Mouse (Mus musculus) limb, embryonic 13.5 days (tissue): Measurements from ENCODE around the gene Nt5c. TPM values are rescaled to one million over a fixed set of nuclear protein-coding genes. Genes with fewer than 3 reads are reported as not detected.
A peak's percentile ranks its signal among the peaks of the same experiment; 100 is the strongest.

ENCODE experiments used
- ATAC-seq: fragments of 200-750 bp; cut with Nextera tagmentation; 2 replicates; pipeline ENCODE4 v1.8.0; 2017; ENCODE audit warnings: low read depth, moderate number of reproducible peaks, moderate TSS enrichment; ENCODE audit not compliant: low FRiP score
- H3K27ac ChIP-seq: fragments of 300-500 bp; sonication (generic); 2 replicates; pipeline ENCODE4 v1.5.1; 2015; ENCODE audit warnings: inconsistent platforms, mild to moderate bottlenecking, moderate library complexity
- H3K27me3 ChIP-seq: fragments of 300-500 bp; sonication (generic); 2 replicates; pipeline ENCODE4 v1.6.1; 2015; ENCODE audit warnings: mild to moderate bottlenecking, inconsistent platforms
- H3K36me3 ChIP-seq: fragments of 300-500 bp; sonication (generic); 2 replicates; pipeline ENCODE4 v1.6.1; 2015; ENCODE audit warnings: inconsistent platforms, mild to moderate bottlenecking, moderate library complexity
- H3K4me1 ChIP-seq: fragments of 300-500 bp; sonication (generic); 2 replicates; pipeline ENCODE4 v1.6.1; 2015; ENCODE audit warnings: inconsistent platforms
- H3K4me2 ChIP-seq: fragments of 300-500 bp; sonication (generic); replicated peaks from 2 replicates; pipeline ENCODE4 v1.6.1; 2015; ENCODE audit warnings: inconsistent platforms, mild to moderate bottlenecking, moderate library complexity
- H3K4me3 ChIP-seq: fragments of 300-500 bp; sonication (generic); 2 replicates; pipeline ENCODE4 v1.5.1; 2015; ENCODE audit warnings: moderate library complexity, mild to moderate bottlenecking, inconsistent platforms
- H3K9ac ChIP-seq: fragments of 300-500 bp; sonication (generic); 2 replicates; pipeline ENCODE4 v1.6.1; 2015; ENCODE audit warnings: mild to moderate bottlenecking, inconsistent platforms
- H3K9me3 ChIP-seq: fragments of 300-500 bp; sonication (generic); 2 replicates; pipeline ENCODE4 v1.6.1; 2016; ENCODE audit warnings: inconsistent platforms
- WGBS: fragments of 180-500 bp; shearing (Covaris S2); methylation state at CpG from one replicate; pipeline ENCODE4 v1.1.7; 2015; 5-methylcytosine and 5-hydroxymethylcytosine counted together
- microRNA-seq: library from miRNA; unstranded; fragments of <30 nt; microRNA quantifications from one replicate; pipeline ENCODE4, GENCODE M21; 2016
- polyA plus RNA-seq: library from polyadenylated mRNA; unstranded; fragments of >200 nt; fragmentation: Nextera tagmentation; extraction: Ambion mirVana; gene quantifications from 2 replicates; pipeline ENCODE4 v1.2.1, GENCODE M21; 2015

The Nt5c gene
- polyA plus RNA-seq, 1 experiment from 2014 or later = 65.4 TPM

DNA sequence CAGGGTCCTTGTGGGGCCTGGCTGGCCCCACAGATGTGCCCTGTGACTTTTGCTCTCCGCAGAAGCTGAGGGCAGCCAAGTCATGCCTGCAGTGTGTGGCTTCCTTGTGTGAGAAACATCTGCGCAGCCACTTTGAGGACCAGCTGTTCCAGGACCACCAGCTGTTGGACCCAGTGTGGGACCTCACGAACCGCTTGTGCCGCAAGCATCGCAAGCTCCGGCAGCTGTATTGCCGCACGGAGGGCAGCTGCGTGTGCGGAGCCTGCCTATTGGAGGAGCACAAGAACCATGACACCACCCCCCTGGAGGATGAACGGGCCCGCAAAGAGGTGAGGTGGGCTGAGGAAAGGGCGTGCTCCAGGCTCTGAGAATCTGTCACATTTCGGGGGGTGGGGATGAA, 50.2 kb downstream of the Nt5c start:
- Histone ChIP-seq H3K9ac (no peak overlapping the region), H3K9me3 (peaks cover 4% of the 10 kb centered on the region; the same call in 1 of the 2 replicates), H3K4me1 (no peaks in the 10 kb centered on the region), H3K27me3 (no peaks in the 10 kb centered on the region), H3K36me3 (no peaks in the 10 kb centered on the region), H3K4me3 (no peak overlapping the region), H3K27ac (no peak overlapping the region), H3K4me2 (peak overlapping the region; percentile 16; the same call in 1 of the 2 replicates)
- ATAC-seq = no peak
- 40% methylated on average over 15 of the region's 15 CpGs for WGBS

Small RNA genes within 50 kb of the gene (microRNA-seq; reads per million reads assigned to microRNA genes)
- gene Mir3968 = 0.87 reads per million

Other genes with a start within 250 kb of the Nt5c start
- 0.05 and 0.09 TPM in 2 replicates for gene Grin2c, start 224.6 kb downstream of the Nt5c start, polyA plus RNA-seq
- gene Fdxr, start 214.8 kb downstream of the Nt5c start, polyA plus RNA-seq = 15.3 and 16.0 TPM in 2 replicates
- 0.09 and 0.15 TPM in 2 replicates for gene Fads6, start 194.2 kb downstream of the Nt5c start, polyA plus RNA-seq
- 0.11 TPM in 1 of 2 replicates, not detected in the other for gene Otop2, start 184.7 kb downstream of the Nt5c start, polyA plus RNA-seq
- gene Ush1g, start 169.8 kb downstream of the Nt5c start, polyA plus RNA-seq = not detected in 2 replicates
- not detected in 2 replicates for gene Otop3, start 157.1 kb downstream of the Nt5c start, polyA plus RNA-seq
- 2.4 and 3.2 TPM in 2 replicates for gene Hid1, start 124.1 kb downstream of the Nt5c start, polyA plus RNA-seq
- 11.3 and 11.4 TPM in 2 replicates for gene Cdr2l, start 109.9 kb downstream of the Nt5c start, polyA plus RNA-seq
- 174 and 178 TPM in 2 replicates for gene Mrpl58, start 88.1 kb downstream of the Nt5c start, polyA plus RNA-seq
- 942 TPM in 2 replicates for gene Atp5h, start 71.9 kb downstream of the Nt5c start, polyA plus RNA-seq
- gene Kctd2, start 71.7 kb downstream of the Nt5c start, polyA plus RNA-seq = 16.1 and 17.4 TPM in 2 replicates
- gene Trim80, start 51.3 kb downstream of the Nt5c start, polyA plus RNA-seq = 0.08 TPM in 1 of 2 replicates, not detected in the other
- gene Slc16a5, start 29.4 kb downstream of the Nt5c start, polyA plus RNA-seq = 0.15 and 0.19 TPM in 2 replicates
- 9.3 and 10.2 TPM in 2 replicates for gene Armc7, start 16.2 kb downstream of the Nt5c start, polyA plus RNA-seq
- gene Jpt1, start 22.5 kb upstream of the Nt5c start, polyA plus RNA-seq = 557 and 558 TPM in 2 replicates
- 1,169 and 1,249 TPM in 2 replicates for gene Sumo2, start 44.4 kb upstream of the Nt5c start, polyA plus RNA-seq
- gene Nup85, start 72.6 kb upstream of the Nt5c start, polyA plus RNA-seq = 184 and 186 TPM in 2 replicates
- gene Mrps7, start 112.1 kb upstream of the Nt5c start, polyA plus RNA-seq = 91.6 and 93.5 TPM in 2 replicates
- gene Gga3, start 112.2 kb upstream of the Nt5c start, polyA plus RNA-seq = 18.1 and 20.9 TPM in 2 replicates
- gene Mif4gd, start 121.1 kb upstream of the Nt5c start, polyA plus RNA-seq = 18.8 and 19.8 TPM in 2 replicates
- 28.5 and 30.2 TPM in 2 replicates for gene Slc25a19, start 136.4 kb upstream of the Nt5c start, polyA plus RNA-seq
- gene Grb2, start 216.7 kb upstream of the Nt5c start, polyA plus RNA-seq = 96.5 and 102 TPM in 2 replicates